Mouse (Mus musculus) lung, adult 2 months (tissue): ENCODE results near the gene Rtkn2. TPM values are rescaled to one million over a fixed set of nuclear protein-coding genes. Genes with fewer than 3 reads are reported as not detected.

ENCODE experiments used
- DNase-seq: peaks from one replicate; pipeline ENCODE4 v3.0.0; 2022
- H3K4me1 ChIP-seq: fragments of 200-500 bp; 2 replicates; pipeline ENCODE4 v1.6.1; 2011; ENCODE audit warnings: low read length; ENCODE audit not compliant: control insufficient read depth, insufficient read depth
- H3K4me3 ChIP-seq: fragments of 200-500 bp; replicated peaks from 2 replicates; pipeline ENCODE3; 2011; ENCODE audit warnings: low read depth, mild to moderate bottlenecking, control low read depth, low read length; ENCODE audit errors: extremely low read depth
- CTCF ChIP-seq: fragments of 200-500 bp; IDR thresholded peaks from 2 replicates; pipeline ENCODE4 v1.5.1; 2011; ENCODE audit warnings: mild to moderate bottlenecking, low read length, control low read depth; ENCODE audit not compliant: insufficient read depth
- POLR2A ChIP-seq: fragments of 200-500 bp; IDR thresholded peaks from 2 replicates; pipeline ENCODE4 v1.6.1; 2011; ENCODE audit warnings: low read depth, mild to moderate bottlenecking, control low read depth, low read length, borderline replicate concordance; ENCODE audit errors: extremely low read depth
- WGBS: fragments of 180-500 bp; shearing (Covaris S2); methylation state at CpG from one replicate; pipeline ENCODE4 v1.1.7; 2018; 5-methylcytosine and 5-hydroxymethylcytosine counted together
- polyA plus RNA-seq: library from polyadenylated mRNA; depleted of rRNA; stranded (reverse); fragments of >200 nt; gene quantifications from 2 replicates; pipeline ENCODE4 v1.2.3, GENCODE M21; 2012; rRNA removed

Gene Rtkn2
- polyA plus RNA-seq, 1 experiment: 56.1 TPM

DNA sequence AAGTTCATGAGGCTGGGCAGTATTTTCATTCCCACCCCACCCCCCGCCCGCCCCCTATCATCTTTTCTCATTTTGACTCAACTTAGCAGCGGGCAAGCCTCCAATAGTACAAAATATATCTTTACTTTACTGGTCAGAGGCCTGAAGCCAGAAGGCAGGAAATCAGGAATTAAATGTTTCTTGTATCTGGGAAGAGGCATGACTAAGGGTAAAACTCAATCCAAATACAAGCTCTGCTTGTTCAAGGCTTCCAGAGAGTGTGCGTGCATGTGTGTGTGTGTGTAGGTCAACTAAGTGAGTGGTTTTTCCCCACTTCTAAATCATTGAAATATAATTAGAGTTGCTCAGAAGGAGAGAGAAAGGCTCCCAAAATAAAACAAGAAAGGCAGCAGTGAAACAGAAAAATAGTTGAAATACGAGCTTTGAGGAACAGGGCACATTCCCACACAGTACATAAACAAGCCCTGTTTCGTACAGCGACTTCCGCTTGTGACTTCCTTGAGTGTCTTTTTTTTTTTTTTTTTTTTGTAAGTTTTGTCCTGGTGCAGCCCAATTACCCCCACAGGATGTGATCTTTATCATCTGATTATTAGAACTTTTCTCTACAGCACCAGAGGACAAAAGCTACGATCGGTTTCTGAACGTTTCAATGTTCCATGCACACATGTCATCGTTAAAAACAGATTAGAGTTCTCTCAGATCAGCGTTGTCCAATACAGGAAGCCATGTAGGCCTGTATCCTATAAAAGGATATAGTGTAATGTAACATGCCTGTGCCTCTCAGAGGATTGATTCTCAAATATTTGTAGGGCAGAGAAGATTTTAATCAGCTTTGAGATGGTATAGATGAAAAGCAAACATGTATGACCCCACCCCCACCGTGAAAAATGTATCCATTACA, 125.8 kb downstream of the Rtkn2 start:
- no peak overlapping the region for H3K4me3 ChIP-seq
- TF ChIP-seq POLR2A (no peak), CTCF (no peak)
- WGBS: 18% methylated on average over 14 of the region's 14 CpGs
- peaks cover 37% of the 10 kb centered on the region for H3K4me1 ChIP-seq
- DNase-seq: no peak

GRCm38 (mm10) chr10:68106351-68106950, 127.1 kb downstream of the Rtkn2 start:
- 43% methylated on average over 9 of the region's 9 CpGs for WGBS
- TF ChIP-seq POLR2A (no peak), CTCF (no peak)
- Histone ChIP-seq H3K4me3 (no peak overlapping the region), H3K4me1 (peaks cover 40% of the 10 kb centered on the region)
- DNase-seq: no peak

DNA sequence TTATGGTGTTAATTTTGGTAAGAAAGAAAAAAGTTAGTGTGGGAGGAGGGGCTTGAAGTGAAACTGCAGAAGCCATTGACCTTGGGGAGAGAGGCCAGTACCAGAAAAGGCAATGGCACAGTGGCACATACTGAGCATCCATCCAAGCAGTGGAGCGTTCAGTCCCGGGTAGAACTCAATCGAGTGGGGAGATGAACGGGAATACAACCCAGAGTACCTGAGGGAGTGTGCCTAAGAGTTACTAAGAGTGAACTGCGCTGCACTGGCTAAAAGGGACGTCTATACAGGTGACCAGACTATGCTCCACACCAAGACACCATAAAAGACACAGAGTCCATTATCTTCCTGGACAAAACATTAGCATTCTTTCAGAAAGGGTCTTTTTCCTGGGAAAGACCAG, 128.3 kb downstream of the Rtkn2 start:
- Histone ChIP-seq H3K4me1 (peaks cover 32% of the 10 kb centered on the region), H3K4me3 (no peak overlapping the region)
- TF ChIP-seq POLR2A: no peak
- no peak for TF ChIP-seq CTCF
- 89% methylated on average over 6 of the region's 6 CpGs for WGBS
- no peak for DNase-seq

Other genes with a start within 250 kb of the Rtkn2 start
- gene Zfp365, start 66.9 kb upstream of the Rtkn2 start, polyA plus RNA-seq: 5.0 and 5.1 TPM in 2 replicates